Mouse (Mus musculus): Measurements from ENCODE around the gene DXBay18. TPM values are rescaled to one million over a fixed set of nuclear protein-coding genes. Genes with fewer than 3 reads are reported as not detected.
"Not testable (repeated sequence)": the region's sequence is repeated elsewhere in the genome, so short reads cannot be mapped to it uniquely, and the experiment has no call there.

Gene DXBay18
- total RNA-seq (2021): 1 to 10 TPM in 1 of 2 experiments, under 1 TPM in 1; 0.48 to 2.1 TPM
- long read RNA-seq, partial matches to known transcripts: 1 of 1 reads
- long read RNA-seq, other reads (novel, unspliced or antisense): 0 of 1 reads

DNA sequence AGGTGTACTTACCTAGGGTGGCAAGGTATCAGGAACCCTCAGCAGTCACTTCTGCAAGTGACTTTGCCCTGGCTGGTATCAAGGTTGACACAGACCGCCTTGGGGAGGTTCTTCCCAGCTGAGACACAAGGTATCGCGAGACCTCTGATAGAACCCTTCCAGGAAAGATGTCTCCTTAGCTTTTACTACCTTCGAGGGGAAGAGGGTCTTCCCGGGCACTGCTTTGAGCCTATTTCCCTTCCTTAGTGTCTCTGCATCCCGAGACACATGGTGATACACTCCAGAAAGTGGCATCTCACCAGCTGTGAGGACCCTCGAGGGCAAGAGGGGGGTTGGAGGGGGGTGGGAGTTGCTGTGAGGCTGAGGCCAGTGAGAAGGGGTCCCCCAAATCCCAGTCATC, at the start of gene DXBay18:
DXBay18 (minus strand) TSS at position 101 of the 400 bp plus-strand sequence.
- DNase-seq (ENCODE audit: low spot score in 2 of 2): not testable (repeated sequence)

DNA sequence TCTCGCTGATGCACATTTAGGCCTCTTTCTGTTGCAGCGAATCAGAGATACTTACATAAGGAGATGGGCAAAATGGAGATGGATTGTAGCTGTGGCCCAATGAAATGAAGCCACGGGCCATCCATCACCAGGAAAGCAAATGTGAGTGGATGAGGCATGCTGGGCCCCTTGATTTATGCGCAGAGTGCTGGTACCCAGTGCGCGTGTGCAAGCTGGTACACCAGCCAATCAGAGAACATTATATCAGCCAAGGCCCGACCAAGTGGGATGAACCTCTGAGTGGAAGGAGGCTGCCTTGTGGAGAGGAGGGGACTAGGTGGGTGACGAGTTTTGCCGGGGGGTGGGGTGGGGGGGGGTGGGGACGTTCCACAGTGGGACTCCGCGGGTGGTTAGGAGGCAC, 42.7 kb upstream of the DXBay18 start, which contains the start of gene Xlr3b:
Xlr3b (plus strand) TSS at position 274 of the 400 bp plus-strand sequence.
- not testable (repeated sequence) for DNase-seq (ENCODE audit: low spot score in 2 of 2)

DNA sequence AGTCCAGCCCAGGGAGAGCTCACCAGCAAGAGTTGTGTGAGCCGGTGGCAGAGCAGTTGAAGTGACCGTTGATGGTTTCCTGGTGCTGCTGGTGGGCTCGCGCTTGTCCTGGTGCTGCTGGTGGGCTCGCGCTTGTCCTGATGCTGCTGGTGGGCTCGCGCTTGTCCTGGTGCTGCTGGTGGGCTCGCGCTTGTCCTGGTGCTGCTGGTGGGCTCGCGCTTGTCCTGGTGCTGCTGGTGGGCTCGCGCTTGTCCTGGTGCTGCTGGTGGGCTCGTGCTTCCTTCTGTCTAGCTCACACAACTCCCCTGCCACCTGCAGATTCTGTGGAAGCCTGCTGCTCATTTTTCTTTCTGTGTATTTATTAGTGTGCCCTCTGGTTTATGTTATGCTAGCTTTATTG, 27.6 kb upstream of the DXBay18 start, which contains the start of gene Spin2d:
Spin2d (minus strand) TSS at position 101 of the 400 bp plus-strand sequence.
- DNase-seq (ENCODE audit: low spot score in 2 of 2): not testable (repeated sequence)

DNA sequence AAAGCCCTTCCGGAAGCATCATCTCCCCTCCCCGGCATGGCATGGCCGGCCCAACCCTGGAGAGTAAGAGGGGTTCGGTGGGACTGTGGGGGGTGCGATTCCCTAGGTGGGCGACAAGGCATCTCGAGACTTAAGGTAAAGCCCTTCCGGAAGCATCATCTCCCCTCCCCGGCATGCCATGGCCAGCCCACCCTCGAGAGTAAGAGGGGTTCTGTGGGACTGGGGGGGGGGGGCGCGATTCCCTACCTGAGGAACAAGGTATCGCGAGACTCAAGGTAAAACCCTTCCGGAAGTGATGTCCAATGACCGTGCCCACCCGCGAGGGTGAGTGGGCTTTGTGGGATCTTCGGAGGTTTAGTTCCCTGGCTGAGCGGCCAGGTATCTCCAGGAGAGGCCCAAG, 754 bp downstream of the DXBay18 start, which contains the start of gene Xlr5b:
Xlr5b (plus strand) TSS at position 301 of the 400 bp plus-strand sequence.
- DNase-seq (ENCODE audit: low spot score in 2 of 2): not testable (repeated sequence)

DNA sequence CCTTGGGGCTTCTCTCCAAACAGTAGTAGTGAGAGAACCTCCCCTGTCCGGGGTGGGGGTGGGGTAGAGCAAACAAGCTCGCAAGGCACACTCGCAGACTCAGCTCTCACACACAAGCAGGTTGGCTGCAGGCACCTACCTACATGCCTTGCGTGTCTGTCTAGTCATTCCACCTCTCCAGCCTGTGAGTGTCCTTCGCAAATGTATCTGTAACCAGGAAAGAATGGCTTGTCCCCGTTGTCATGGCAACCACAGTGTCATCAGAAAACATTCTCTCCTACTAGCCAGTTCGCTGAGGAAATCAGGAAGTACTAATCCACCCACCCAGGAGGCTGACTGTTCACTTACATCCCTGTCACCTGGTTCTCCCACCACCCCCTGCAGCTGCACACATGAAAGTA, 6.0 kb downstream of the DXBay18 start:
- DNase-seq (ENCODE audit: low spot score in 2 of 2): not testable (repeated sequence)

DNA sequence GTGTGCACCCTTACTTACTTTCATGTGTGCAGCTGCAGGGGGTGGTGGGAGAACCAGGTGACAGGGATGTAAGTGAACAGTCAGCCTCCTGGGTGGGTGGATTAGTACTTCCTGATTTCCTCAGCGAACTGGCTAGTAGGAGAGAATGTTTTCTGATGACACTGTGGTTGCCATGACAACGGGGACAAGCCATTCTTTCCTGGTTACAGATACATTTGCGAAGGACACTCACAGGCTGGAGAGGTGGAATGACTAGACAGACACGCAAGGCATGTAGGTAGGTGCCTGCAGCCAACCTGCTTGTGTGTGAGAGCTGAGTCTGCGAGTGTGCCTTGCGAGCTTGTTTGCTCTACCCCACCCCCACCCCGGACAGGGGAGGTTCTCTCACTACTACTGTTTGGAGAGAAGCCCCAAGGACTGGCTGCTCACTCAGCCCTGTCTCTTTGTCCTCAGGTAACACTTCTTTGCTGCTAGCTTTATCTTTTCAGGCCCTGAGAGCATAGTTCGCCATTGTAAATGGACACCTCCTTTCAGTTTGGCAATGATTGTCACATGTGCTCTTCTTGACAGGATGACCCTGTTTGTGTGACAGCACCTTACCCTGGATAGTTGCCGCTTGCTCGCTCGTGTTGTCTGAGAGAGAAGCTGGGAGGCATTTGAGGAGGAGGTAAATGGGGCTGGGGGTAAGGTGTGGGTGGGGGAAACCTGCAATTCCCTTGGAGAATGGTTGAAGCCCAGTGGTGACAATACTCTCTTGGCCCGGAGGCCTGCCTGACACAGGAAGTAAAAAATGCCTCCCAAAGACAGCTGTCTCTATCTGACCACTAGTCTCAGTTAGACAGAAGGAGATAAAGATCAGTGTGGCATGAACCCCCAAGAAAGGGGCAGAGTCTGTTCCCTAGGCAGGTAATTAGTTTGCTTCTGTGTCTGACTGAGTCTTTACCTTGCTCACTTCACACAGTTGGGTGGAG, 26.1 kb downstream of the DXBay18 start:
- not testable (repeated sequence) for DNase-seq (ENCODE audit: low spot score in 2 of 2)

DNA sequence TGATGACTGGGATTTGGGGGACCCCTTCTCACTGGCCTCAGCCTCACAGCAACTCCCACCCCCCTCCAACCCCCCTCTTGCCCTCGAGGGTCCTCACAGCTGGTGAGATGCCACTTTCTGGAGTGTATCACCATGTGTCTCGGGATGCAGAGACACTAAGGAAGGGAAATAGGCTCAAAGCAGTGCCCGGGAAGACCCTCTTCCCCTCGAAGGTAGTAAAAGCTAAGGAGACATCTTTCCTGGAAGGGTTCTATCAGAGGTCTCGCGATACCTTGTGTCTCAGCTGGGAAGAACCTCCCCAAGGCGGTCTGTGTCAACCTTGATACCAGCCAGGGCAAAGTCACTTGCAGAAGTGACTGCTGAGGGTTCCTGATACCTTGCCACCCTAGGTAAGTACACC, 32.5 kb downstream of the DXBay18 start, which contains the start of gene Gm14685:
Gm14685 (plus strand) TSS at position 301 of the 400 bp plus-strand sequence.
- not testable (repeated sequence) for DNase-seq (ENCODE audit: low spot score in 2 of 2)

DNA sequence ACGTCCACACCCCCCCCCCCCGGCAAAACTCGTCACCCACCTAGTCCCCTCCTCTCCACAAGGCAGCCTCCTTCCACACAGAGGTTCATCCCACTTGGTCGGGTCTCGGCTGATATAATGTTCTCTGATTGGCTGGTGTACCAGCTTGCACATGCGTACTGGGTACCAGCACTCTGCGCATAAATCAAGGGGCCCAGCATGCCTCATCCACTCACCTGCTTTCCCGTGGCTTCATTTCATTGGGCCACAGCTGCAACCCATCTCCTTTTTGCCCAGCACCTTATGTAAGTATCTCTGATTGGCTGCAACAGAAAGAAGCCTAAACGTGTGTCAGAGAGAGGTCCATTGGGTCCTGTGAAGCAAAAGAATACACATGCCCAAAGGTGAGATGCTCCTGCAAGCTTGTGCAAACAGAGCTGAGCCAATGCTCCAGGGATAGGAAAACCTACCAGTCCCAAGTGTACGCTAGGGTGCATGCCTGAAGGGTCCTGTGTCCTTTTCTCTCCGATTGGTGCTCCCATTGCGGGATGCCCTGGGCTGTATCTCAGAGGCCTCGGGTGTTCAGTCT, 52.2 kb downstream of the DXBay18 start, which contains the start of gene Xlr3a:
Xlr3a (minus strand) TSS at position 155 of the 568 bp plus-strand sequence.
- DNase-seq (ENCODE audit: low spot score in 2 of 2): not testable (repeated sequence)

Other genes starting within 250 kb of the DXBay18 start
- gene Cetn2, start 231.0 kb downstream of the DXBay18 start, total RNA-seq (2021): 10 to 100 TPM; 49.7 to 50.1 TPM
- gene Nsdhl, start 230.9 kb downstream of the DXBay18 start, total RNA-seq (2021): 10 to 100 TPM; 51.7 to 52.8 TPM
- 1 to 10 TPM; 1.0 to 1.7 TPM for gene Zfp185, start 162.1 kb downstream of the DXBay18 start, total RNA-seq (2021)
- gene Pnma5, start 112.3 kb downstream of the DXBay18 start, total RNA-seq (2021): under 1 TPM; 0.65 to 0.80 TPM
- gene Pnma3, start 84.7 kb downstream of the DXBay18 start, total RNA-seq (2021): 10 to 100 TPM; 25.5 to 28.1 TPM
- under 1 TPM in 1 of 2 experiments, not detected in 1; 0.32 TPM for gene Xlr4a, start 67.0 kb downstream of the DXBay18 start, total RNA-seq (2021)
- gene Xlr3a, start 52.4 kb downstream of the DXBay18 start, total RNA-seq (2021): under 1 TPM; 0.62 to 0.80 TPM
- gene Gm14685, start 32.4 kb downstream of the DXBay18 start, total RNA-seq (2021): 1 to 10 TPM; 1.8 to 2.3 TPM
- gene Xlr5b, start 654 bp downstream of the DXBay18 start, total RNA-seq (2021): not detected
- gene Spin2d, start 27.5 kb upstream of the DXBay18 start, total RNA-seq (2021): not detected
- 1 to 10 TPM; 4.1 to 7.0 TPM for gene Xlr3b, start 42.8 kb upstream of the DXBay18 start, total RNA-seq (2021)
- under 1 TPM in 1 of 2 experiments, not detected in 1; 0.51 TPM for gene Xlr4b, start 64.9 kb upstream of the DXBay18 start, total RNA-seq (2021)
- gene F8a, start 78.8 kb upstream of the DXBay18 start, total RNA-seq (2021): 10 to 100 TPM; 13.4 to 15.2 TPM
- not detected for gene Xlr4c, start 93.7 kb upstream of the DXBay18 start, total RNA-seq (2021)
- not detected for gene Xlr3c, start 115.9 kb upstream of the DXBay18 start, total RNA-seq (2021)
- not detected for gene Xlr5a, start 143.5 kb upstream of the DXBay18 start, total RNA-seq (2021)
- gene Xlr5c, start 143.5 kb upstream of the DXBay18 start, total RNA-seq (2021): not detected
- gene Gm45015, start 187.4 kb upstream of the DXBay18 start, total RNA-seq (2021): not detected
- 10 to 100 TPM; 12.1 to 16.1 TPM for gene Zfp275, start 193.2 kb upstream of the DXBay18 start, total RNA-seq (2021)
- gene Gm18336, start 249.3 kb upstream of the DXBay18 start, total RNA-seq (2021): under 1 TPM; 0.16 to 0.29 TPM

Measured in layer of hippocampus, postnatal 10 days (tissue).